Mouse (Mus musculus): ENCODE results near the gene Lman2. TPM values are rescaled to one million over a fixed set of nuclear protein-coding genes. Genes with fewer than 3 reads are reported as not detected.

Lman2 gene
- total RNA-seq, 1 experiment, result 195 TPM

DNA sequence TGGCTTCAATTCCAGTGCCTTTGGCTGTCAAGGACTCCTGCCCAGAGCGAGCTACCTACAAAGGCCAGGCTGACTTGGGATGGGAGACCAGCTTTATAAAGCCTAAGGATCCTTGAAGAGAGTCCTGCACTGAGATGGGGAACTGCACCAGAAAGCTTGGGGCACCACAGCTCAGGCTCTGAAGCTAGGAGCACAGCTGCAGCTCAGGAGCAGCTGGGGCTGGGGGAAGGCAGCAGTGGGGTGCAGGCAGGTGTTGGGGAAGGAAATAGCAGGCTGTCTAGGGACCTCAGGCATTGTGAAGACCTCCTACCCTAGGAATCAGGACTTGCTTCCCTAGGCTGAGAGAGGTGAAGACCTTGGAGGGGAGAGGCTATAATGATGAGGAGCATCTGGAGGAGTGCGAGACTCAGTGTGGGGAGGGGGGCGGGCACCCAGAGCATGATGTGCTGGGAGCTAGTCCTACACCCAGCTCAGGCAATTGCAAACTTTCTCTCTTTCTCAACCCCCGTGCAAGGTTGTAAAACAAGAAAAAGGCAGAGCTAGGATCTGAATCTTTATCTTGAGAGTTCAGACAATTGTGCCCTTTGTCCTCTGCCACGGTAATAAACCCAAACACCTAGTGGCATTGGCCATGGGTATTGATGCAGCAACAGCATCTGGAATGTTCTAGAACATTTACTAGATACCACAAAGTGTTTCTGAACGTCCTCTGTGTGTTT, 11.8 kb upstream of the Lman2 start:
- H3K27ac ChIP-seq (ENCODE audit: insufficient read depth, low read depth, low read length, poor library complexity, severe bottlenecking), result no peak overlapping the region
- H3K4me3 ChIP-seq (ENCODE audit: insufficient read depth in 1 of 2, low read depth in 1 of 2, low read length in 2 of 2, poor library complexity in 1 of 2, severe bottlenecking in 1 of 2), result no peak overlapping the region
- H3K9me3 ChIP-seq (ENCODE audit: control insufficient read depth, insufficient read depth, low read depth, low read length), result no peaks in the 10 kb centered on the region
- TF ChIP-seq MAFK (IDR thresholded peaks at IDR 0.05; ENCODE audit: insufficient read depth, low read depth, low read length) (no peak), ZNF384 (IDR thresholded peaks at IDR 0.05; ENCODE audit: low read depth, low read length) (no peak), HCFC1 (IDR thresholded peaks at IDR 0.05; ENCODE audit: borderline replicate concordance, insufficient read depth, low read length) (no peak), CHD2 (IDR thresholded peaks at IDR 0.05; ENCODE audit: low read depth, low read length) (no peak), ZC3H11A (IDR thresholded peaks at IDR 0.05; ENCODE audit: borderline replicate concordance, low read depth, low read length) (no peak)
- H3K4me1 ChIP-seq (ENCODE audit: control insufficient read depth in 2 of 2, insufficient read depth in 2 of 2, low read length in 2 of 2, poor library complexity in 1 of 2), result peaks cover 0 to 7% of the 10 kb centered on the region in 2 experiments; a peak in 1 of 4 replicates
- in situ Hi-C loops (cut with MboI; ENCODE audit: low sequenced_read_pairs in 2 of 2, unreplicated experiment in 2 of 2), result no loop called here
- DNase-seq (ENCODE audit: low read depth, low spot score), result no peak
- H3K36me3 ChIP-seq (ENCODE audit: control insufficient read depth, insufficient read depth, low read length, poor library complexity, severe bottlenecking), result no peaks in the 10 kb centered on the region
- no peak overlapping the region for H3K9ac ChIP-seq (ENCODE audit: insufficient read depth, low read depth, low read length, poor library complexity, severe bottlenecking)

DNA sequence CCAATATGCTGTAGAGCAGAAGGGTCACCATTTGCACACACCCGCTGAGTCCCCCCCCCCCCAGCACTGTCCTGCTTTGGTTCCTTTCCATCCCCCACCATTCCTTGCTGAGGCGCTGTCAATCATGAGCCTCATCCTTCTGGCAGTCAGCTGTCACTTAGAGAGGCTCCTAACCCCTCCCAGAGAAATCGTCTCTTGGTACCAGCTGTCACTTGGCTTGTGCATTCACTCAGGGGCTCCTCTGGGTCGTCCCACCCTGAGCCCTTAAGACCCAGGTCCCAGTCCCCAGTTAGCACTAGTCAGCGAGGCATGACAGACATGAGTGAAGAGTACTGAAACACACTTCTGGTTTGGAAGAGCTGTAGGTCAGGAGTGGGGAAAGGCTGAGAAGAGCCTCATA, 9.2 kb upstream of the Lman2 start:
- in situ Hi-C loops (cut with MboI; ENCODE audit: low sequenced_read_pairs in 2 of 2, unreplicated experiment in 2 of 2), result no loop called here
- Histone ChIP-seq H3K9me3 (ENCODE audit: control insufficient read depth, insufficient read depth, low read depth, low read length) (no peaks in the 10 kb centered on the region), H3K4me1 (ENCODE audit: control insufficient read depth in 2 of 2, insufficient read depth in 2 of 2, low read length in 2 of 2, poor library complexity in 1 of 2) (peaks cover 0 to 2% of the 10 kb centered on the region in 2 experiments; a peak in 1 of 4 replicates), H3K36me3 (ENCODE audit: control insufficient read depth, insufficient read depth, low read length, poor library complexity, severe bottlenecking) (no peaks in the 10 kb centered on the region), H3K4me3 (ENCODE audit: insufficient read depth in 1 of 2, low read depth in 1 of 2, low read length in 2 of 2, poor library complexity in 1 of 2, severe bottlenecking in 1 of 2) (no peak overlapping the region), H3K27ac (ENCODE audit: insufficient read depth, low read depth, low read length, poor library complexity, severe bottlenecking) (no peak overlapping the region), H3K9ac (ENCODE audit: insufficient read depth, low read depth, low read length, poor library complexity, severe bottlenecking) (no peak overlapping the region)
- TF ChIP-seq HCFC1 (IDR thresholded peaks at IDR 0.05; ENCODE audit: borderline replicate concordance, insufficient read depth, low read length) (no peak), MAFK (IDR thresholded peaks at IDR 0.05; ENCODE audit: insufficient read depth, low read depth, low read length) (no peak), ZC3H11A (IDR thresholded peaks at IDR 0.05; ENCODE audit: borderline replicate concordance, low read depth, low read length) (no peak), ZNF384 (IDR thresholded peaks at IDR 0.05; ENCODE audit: low read depth, low read length) (no peak), CHD2 (IDR thresholded peaks at IDR 0.05; ENCODE audit: low read depth, low read length) (no peak)
- DNase-seq (ENCODE audit: low read depth, low spot score), result no peak

DNA sequence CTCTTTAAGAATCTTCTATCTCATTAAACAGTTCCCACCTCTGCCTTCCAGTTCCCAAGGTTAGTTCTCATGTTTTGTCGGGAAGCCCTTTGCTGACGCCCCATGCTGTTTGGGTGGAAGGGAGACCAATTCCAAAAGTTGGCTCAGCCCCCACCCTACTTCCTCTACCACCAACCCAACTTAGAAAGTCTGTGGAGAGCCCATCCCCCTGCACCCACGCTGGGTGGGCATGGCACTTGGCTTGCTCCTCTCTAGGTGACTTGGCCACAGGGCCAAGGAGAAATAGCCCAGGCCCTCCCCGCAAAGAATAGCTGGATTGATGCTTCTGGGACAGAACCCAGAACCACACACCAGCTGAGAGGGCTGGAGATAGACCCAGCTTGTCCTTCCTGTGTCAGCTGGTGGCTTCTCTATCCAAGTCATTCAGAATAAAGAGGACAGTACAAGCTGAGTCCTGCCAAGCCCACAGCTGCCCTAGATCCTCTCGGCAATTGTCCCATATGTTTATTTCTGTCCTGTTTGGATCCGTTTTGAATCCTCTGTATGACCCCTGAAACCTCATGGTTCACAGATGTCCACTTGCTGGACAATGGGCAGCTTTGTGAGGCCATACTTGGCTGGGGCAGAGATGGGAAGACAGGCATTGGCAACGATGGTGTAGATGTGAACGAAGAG, 8.6 kb upstream of the Lman2 start:
- no peaks in the 10 kb centered on the region for H3K9me3 ChIP-seq (ENCODE audit: control insufficient read depth, insufficient read depth, low read depth, low read length)
- no peak overlapping the region for H3K9ac ChIP-seq (ENCODE audit: insufficient read depth, low read depth, low read length, poor library complexity, severe bottlenecking)
- no peak for DNase-seq (ENCODE audit: low read depth, low spot score)
- H3K27ac ChIP-seq (ENCODE audit: insufficient read depth, low read depth, low read length, poor library complexity, severe bottlenecking), result no peak overlapping the region
- H3K36me3 ChIP-seq (ENCODE audit: control insufficient read depth, insufficient read depth, low read length, poor library complexity, severe bottlenecking), result no peaks in the 10 kb centered on the region
- TF ChIP-seq HCFC1 (IDR thresholded peaks at IDR 0.05; ENCODE audit: borderline replicate concordance, insufficient read depth, low read length), result no peak
- in situ Hi-C loops (cut with MboI; ENCODE audit: low sequenced_read_pairs in 2 of 2, unreplicated experiment in 2 of 2), result no loop called here
- peaks cover 0 to 2% of the 10 kb centered on the region in 2 experiments; a peak in 1 of 4 replicates for H3K4me1 ChIP-seq (ENCODE audit: control insufficient read depth in 2 of 2, insufficient read depth in 2 of 2, low read length in 2 of 2, poor library complexity in 1 of 2)
- H3K4me3 ChIP-seq (ENCODE audit: insufficient read depth in 1 of 2, low read depth in 1 of 2, low read length in 2 of 2, poor library complexity in 1 of 2, severe bottlenecking in 1 of 2), result no peak overlapping the region

DNA sequence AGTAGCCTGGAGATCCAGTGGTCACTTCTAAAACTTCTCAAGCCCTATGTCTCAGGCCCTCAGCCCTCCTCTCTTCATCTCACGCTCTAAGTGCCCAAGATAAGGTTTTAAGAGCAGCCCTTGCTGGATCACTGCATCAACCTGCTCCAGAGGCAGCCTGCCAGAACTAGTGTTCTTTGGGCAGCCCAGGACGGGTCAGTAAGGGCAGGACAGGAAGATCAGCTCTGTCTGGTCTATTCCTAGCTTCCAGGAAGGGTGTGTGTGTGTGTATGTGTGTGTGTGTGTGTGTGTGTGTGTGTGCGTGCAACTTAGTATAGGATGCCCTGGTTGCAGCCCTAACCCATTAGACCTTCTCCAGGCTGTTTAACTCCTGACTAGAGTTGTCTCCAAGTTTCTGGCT, 7.7 kb upstream of the Lman2 start:
- peaks cover 0 to 2% of the 10 kb centered on the region in 2 experiments; a peak in 1 of 4 replicates for H3K4me1 ChIP-seq (ENCODE audit: control insufficient read depth in 2 of 2, insufficient read depth in 2 of 2, low read length in 2 of 2, poor library complexity in 1 of 2)
- TF ChIP-seq HCFC1 (IDR thresholded peaks at IDR 0.05; ENCODE audit: borderline replicate concordance, insufficient read depth, low read length), result no peak
- no peak for TF ChIP-seq CHD2 (IDR thresholded peaks at IDR 0.05; ENCODE audit: low read depth, low read length)
- no peak overlapping the region for H3K27ac ChIP-seq (ENCODE audit: insufficient read depth, low read depth, low read length, poor library complexity, severe bottlenecking)
- no peaks in the 10 kb centered on the region for H3K9me3 ChIP-seq (ENCODE audit: control insufficient read depth, insufficient read depth, low read depth, low read length)
- no peak overlapping the region for H3K9ac ChIP-seq (ENCODE audit: insufficient read depth, low read depth, low read length, poor library complexity, severe bottlenecking)
- H3K4me3 ChIP-seq (ENCODE audit: insufficient read depth in 1 of 2, low read depth in 1 of 2, low read length in 2 of 2, poor library complexity in 1 of 2, severe bottlenecking in 1 of 2), result no peak overlapping the region
- H3K36me3 ChIP-seq (ENCODE audit: control insufficient read depth, insufficient read depth, low read length, poor library complexity, severe bottlenecking), result no peaks in the 10 kb centered on the region
- in situ Hi-C loops (cut with MboI; ENCODE audit: low sequenced_read_pairs in 2 of 2, unreplicated experiment in 2 of 2), result no loop called here
- no peak for DNase-seq (ENCODE audit: low read depth, low spot score)
